Mouse (Mus musculus) testis, postnatal 14 days (tissue): ENCODE results near the gene Crebrf.

ENCODE experiments used
- DNase-seq: peaks from one replicate; pipeline ENCODE4 v3.0.0; 2021; ENCODE audit warnings: low spot score

Crebrf gene

DNA sequence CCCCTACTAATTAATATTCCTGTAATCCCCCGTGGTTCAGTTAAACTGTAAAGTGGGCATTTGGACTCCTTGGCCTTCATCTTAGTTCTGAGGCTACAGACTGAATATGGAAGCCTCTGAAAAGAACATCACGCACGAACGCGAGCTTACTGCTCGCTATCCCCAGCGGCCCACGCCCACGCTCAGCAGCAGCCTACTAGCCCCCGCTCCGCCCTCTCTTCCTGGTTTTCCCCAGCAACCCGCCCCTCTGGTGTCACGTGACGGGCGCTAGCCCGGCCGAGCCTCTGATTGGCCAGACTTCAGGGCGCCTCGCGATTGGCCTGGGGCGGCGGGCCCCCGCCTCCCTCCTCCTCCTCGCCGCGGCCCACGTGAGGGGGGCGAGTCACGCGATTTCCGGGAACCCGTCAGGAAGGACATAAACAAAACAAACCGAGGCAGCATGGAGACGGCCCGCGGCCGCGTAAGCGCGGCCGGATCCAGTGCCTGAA lies at the start of gene Crebrf:
Gene Crebrf (plus strand): TSS at position 380 of the 488 bp plus-strand sequence.
- peak; percentile 99 for DNase-seq

GRCm38 (mm10) chr17:26671268-26671667 lies 44.2 kb upstream of the Crebrf start:
- DNase-seq, result no peak

DNA sequence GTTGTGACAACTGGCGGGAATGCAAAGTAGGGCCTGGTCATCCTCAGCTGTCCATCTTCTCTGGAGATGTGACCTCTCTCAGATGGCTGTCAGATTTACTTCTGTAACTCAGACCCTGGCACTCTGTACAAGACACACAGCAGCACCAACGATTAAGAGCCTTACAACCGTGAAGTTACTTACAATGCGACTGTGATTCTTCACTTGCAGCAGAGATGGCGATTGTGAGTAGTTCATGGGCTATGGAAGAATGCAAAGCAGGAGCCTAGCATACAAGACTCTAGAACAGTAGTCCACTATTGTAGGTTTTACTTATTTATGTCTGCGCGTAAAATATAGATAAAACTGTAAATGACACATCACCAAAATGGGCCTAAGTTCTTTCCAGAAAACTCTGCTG lies 39.6 kb upstream of the Crebrf start:
- no peak for DNase-seq

- DNase-seq, result peak; percentile 89
Observed at GRCm38 (mm10) chr17:26676252-26676615, 39.2 kb upstream of the Crebrf start.

- DNase-seq, result peak; percentile 77
Observed at GRCm38 (mm10) chr17:26676616-26677376, 38.7 kb upstream of the Crebrf start.

GRCm38 (mm10) chr17:26677711-26678637 lies 37.5 kb upstream of the Crebrf start:
- DNase-seq, result no peak

GRCm38 (mm10) chr17:26681276-26681675 lies 34.2 kb upstream of the Crebrf start:
- DNase-seq, result no peak

- no peak for DNase-seq
Observed at GRCm38 (mm10) chr17:26686334-26687000, 29.0 kb upstream of the Crebrf start.

GRCm38 (mm10) chr17:26688795-26689735 lies 26.4 kb upstream of the Crebrf start:
- no peak for DNase-seq

- DNase-seq, result no peak
Observed at GRCm38 (mm10) chr17:26689810-26690209, 25.6 kb upstream of the Crebrf start.

DNA sequence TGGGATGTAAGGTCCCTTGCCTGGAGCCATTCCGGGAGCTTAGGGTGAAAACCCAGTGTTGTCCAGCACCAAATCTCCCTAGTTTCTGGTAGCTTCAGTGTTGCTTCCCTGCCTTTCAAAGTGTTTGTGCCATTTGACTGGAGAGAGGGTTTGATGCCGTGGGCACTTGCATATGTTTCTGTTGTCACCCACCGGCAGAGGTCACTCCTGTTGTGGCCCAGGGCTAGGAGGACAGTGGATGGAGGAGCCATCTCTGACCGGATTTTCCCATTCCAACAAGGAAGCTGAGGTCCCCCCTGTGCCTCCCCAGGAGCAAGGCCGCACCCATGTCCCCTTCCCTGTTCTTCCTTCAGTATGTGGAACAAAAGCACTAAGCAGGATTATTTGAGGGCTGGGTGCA lies 25.2 kb upstream of the Crebrf start:
- no peak for DNase-seq

DNA sequence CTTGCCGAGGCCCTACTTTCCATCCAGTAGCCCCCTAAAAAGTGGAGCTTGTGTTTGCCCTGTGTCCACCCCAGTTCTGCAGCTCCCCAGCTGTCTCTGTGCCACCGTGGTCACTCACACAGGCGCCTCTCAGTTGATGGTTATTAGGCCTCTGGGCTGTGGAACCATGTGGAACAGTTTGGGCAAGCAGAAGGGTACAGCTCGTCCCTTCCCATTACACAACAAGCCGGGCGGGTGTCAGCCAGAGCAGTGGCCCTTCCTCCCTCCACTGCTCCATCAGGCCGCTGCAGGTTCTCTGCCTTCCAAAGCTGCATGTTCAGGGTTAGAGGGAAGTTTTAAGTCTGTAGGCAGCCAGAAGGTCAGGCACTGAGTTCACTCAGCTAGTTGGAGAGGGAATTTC lies 24.3 kb upstream of the Crebrf start:
- DNase-seq, result peak; percentile 51

GRCm38 (mm10) chr17:26693424-26693823 lies 22.0 kb upstream of the Crebrf start:
- DNase-seq, result no peak

- DNase-seq, result no peak
Observed at GRCm38 (mm10) chr17:26694171-26694570, 21.3 kb upstream of the Crebrf start.

DNA sequence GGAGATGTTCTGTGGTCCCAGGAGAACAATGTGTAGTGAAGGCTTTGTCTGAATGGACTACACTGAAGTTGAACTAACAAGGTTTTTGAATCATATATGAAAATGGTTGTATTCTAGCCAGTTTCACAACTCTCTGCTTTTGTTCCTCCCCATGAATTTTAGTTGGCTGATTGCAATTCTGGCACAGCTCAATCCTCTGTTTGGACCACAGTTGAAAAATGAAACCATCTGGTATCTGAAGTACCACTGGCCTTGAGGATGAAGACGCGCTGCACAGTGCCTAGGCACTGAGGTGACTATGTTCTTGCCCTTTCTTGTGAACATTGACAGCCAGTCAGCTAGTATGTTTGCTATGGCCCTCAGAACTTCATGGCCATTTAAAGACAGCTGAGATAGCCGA lies 20.3 kb upstream of the Crebrf start:
- DNase-seq, result no peak

GRCm38 (mm10) chr17:26698846-26699245 lies 16.6 kb upstream of the Crebrf start:
- no peak for DNase-seq

GRCm38 (mm10) chr17:26699819-26700616 lies 15.4 kb upstream of the Crebrf start:
- peak; percentile 54 for DNase-seq

- DNase-seq, result no peak
Observed at GRCm38 (mm10) chr17:26701565-26701964, 13.9 kb upstream of the Crebrf start.

- no peak for DNase-seq
Observed at GRCm38 (mm10) chr17:26702621-26703020, 12.8 kb upstream of the Crebrf start.

DNA sequence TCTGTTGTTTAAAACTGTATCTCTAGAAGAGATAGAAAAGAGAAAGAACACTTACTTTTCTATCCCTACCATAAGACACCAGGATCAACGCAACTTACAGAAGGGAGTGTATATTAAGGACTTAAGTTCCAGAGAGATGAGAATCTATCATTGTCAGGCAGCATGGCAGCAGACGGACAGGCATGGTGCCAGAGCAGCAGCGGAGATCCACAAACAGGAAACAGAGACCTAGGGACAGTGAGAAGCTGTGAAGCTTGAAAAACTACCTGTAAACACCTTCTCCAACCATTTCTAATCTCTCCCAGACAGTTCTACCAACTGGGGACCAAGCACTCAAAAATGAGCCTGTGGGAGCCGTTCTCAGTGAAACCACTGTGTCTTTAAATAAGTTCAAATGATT lies 11.8 kb upstream of the Crebrf start:
- DNase-seq, result no peak
